Mouse (Mus musculus) layer of hippocampus, adult 9-10 months (tissue): ENCODE measurements around the gene Fam133b.
"Not testable (repeated sequence)": the region's sequence is repeated elsewhere in the genome, so short reads cannot be mapped to it uniquely, and the experiment has no call there.

ENCODE experiments used
- DNase-seq: peaks from one replicate; pipeline ENCODE4 v3.0.0; 2022; ENCODE audit warnings: low spot score

The Fam133b gene

DNA sequence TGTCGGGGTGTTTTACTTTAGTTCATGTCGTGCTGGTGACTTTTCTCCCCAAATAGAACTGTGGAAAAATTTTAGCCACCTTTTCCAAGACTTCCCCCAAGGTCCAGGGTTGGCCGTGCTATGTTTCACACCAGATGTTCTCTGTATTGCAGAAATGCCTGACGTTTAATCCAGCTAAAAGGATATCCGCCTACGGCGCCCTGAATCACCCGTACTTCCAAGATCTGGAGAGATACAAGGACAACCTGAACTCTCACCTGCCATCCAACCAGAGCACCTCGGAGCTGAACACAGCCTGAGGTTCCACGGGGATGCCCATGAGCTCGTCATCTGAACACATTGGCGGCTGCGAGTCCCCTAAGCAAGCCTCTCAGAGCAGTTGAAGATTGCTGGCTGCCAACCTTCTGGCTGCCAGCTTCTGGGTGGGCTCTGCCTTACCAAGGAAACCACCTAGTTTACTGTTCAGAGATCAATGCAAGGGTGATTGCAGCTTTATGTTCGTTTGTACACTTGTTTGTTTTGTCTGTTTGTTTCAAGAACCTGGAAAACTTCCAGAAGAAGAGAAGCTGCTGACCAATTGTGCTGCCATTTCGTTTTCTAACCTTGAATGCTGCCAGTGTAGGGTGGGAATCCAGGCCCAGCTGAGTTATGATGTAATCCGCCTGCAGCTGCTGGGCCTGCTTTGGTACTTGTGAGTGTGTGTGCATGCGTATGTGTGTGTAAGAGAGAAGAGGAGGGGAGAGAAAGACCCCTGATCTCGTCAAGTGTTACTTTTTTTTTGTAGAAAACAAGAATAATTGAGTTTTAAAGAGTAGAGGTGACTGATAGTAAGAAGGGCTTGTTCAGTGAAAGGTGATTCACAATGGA lies 22.9 kb upstream of the Fam133b start:
- DNase-seq = no peak

- no peak for DNase-seq
Observed at GRCm38 (mm10) chr5:3521741-3522140, 21.9 kb upstream of the Fam133b start.

DNA sequence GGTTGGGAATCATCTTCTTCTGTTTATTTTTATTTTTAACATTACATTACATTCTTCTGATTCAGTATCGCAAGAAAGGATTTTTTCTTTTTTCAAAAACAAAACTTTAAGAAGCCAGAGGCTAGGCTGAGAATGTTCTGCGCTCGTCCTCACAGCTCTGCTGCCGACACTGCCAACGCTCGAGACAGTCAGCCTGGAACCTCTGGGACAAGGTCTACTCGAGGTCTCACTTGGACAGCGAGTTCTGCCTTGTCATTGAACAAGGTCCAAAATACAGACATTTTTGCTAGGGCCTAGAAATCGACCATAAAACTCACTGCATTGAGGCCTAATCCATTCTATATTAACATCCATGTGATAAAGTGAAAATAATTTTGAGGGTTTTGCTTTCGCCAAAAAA lies 20.8 kb upstream of the Fam133b start:
- no peak for DNase-seq

DNA sequence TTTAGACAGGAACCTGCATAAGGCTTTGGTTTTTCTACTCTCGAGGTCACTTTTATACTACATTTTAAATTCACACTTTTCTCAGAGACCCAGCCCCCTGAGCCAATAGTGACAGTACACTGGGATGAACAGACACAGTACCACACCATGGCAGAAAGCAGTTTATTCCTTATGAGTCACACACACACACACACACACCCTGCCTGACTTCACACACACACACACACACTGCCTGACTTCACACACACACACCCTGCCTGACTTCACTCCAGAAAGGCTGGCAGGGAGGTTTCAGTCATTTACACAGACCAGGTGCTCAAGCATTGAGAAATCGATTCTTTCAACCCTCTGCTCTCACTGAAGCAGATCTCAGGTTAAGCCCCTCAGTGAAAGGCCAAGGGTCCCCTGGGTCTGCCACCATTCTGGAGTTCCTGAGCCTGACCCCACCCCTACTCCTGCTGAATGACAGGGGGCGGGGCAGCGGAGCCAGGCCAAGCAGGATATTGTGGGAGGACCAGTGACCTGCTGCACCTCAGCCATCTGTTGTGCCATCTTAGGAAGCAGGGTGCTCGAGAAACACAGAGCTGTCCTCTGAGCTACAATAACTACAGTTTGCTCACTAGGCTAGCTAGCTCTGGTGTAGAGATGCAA lies 16.5 kb upstream of the Fam133b start:
- DNase-seq = no peak

DNA sequence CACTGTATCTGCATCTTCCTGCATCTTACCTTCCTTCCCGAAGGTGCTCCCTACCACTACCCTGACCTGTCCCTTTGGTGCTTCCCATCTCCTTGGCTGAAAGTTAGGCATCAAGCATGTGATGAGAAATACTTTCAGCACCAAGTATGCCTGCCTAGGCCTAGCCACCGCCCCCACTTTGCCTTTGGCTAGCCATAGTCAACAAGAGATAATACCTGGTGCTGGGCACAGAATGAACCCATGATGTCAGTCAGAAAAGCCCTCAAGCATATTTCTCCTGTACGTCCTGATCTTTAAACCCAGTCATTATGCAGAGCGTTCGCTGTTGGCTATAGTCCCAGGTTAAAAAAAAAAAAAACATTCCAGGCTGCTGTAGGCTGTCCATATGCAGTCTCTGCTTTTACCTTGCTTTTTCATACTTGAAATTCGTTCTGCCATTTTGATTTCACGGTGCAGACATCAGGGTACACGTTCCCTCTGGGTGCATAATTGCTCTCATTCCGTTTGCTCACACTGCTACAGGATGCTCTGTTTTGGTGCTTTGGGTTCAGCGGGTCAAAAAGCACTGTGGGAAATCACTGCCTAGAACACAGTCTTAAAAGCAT lies 13.9 kb upstream of the Fam133b start:
- no peak for DNase-seq

GRCm38 (mm10) chr5:3532048-3532447 lies 11.6 kb upstream of the Fam133b start:
- not testable (repeated sequence) for DNase-seq

GRCm38 (mm10) chr5:3536592-3537212 lies 6.9 kb upstream of the Fam133b start:
- DNase-seq = no peak

GRCm38 (mm10) chr5:3538505-3539472 lies 4.8 kb upstream of the Fam133b start:
- no peak for DNase-seq

- no peak for DNase-seq
Observed at GRCm38 (mm10) chr5:3541871-3542270, 1.8 kb upstream of the Fam133b start.

GRCm38 (mm10) chr5:3544480-3544769 lies 792 bp downstream of the Fam133b start:
- DNase-seq = no peak

- no peak for DNase-seq
Observed at GRCm38 (mm10) chr5:3546226-3546625, 2.6 kb downstream of the Fam133b start.

- no peak for DNase-seq
Observed at GRCm38 (mm10) chr5:3551481-3551880, 7.8 kb downstream of the Fam133b start.

DNA sequence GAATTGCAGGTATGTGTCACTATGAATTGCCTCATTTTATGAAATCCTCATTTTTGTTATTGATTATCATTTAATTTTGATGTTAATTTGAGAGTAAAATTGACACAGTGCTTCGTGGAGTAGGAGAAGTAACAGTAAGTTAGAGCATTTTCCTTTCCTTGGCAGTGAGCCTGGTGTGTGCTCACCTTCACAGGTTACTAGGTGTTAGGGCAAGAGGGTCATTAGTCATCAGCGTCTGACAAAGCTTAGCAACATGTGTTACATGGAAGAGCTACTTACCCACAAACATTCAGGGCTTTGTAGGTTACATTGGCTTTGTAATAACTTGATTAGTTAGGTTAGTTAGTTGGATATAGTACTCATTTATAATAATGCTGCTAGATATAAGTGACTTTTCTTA lies 10.6 kb downstream of the Fam133b start:
- no peak for DNase-seq

DNA sequence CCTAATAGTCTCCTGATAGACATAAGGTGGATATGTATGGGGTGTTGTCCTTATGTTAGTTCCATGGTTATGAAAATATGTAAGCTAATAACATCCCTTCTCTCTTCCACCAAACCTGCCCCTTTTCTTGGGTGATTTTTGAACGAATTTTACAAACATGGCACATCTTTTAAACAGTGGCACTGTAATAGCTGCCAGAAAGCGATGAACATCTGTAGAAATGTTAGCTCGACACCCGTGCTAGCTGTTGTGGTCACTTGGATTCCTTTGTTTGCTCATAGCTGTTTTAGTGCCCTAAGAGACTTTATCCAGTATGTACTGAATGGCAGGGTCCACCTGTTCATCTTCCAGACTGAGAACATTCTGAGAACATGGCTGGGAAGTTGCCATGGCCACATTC lies 27.6 kb downstream of the Fam133b start, which contains the start of gene 1700109H08Rik:
TSS of gene 1700109H08Rik (plus strand) at position 301 of the 400 bp plus-strand sequence.
- DNase-seq = no peak

- no peak for DNase-seq
Observed at GRCm38 (mm10) chr5:3574825-3575224, 31.2 kb downstream of the Fam133b start.

DNA sequence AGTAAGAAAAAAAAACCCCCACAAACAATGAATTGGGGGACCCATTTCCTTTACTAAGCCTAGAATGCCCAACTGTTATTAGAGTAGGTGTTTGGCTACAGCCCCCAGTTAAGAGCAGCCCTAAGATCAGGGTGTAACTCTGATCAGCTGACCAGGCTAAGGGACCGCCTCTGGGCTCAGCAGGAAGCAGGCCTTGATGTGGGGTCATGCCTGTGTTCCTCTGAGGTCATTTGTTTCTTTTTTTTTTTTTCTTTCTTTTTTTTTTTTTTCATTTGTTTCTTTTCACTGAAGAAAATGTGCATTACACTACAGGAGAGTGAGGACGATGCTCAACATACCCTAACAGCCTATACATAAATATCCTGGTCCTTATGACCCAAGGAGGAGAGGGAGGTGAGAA lies 34.3 kb downstream of the Fam133b start:
- no peak for DNase-seq

- DNase-seq = no peak
Observed at GRCm38 (mm10) chr5:3579066-3579465, 35.4 kb downstream of the Fam133b start.

GRCm38 (mm10) chr5:3595693-3596398 lies 52.2 kb downstream of the Fam133b start, which contains the start of gene Pex1:
Pex1 (plus strand) TSS chr5:3596066.
- peak; percentile 86 for DNase-seq

GRCm38 (mm10) chr5:3596399-3596766 lies 52.8 kb downstream of the Fam133b start, which contains the start of gene Rbm48:
Rbm48 (minus strand) TSS chr5:3596585.
- peak; percentile 50 for DNase-seq

- no peak for DNase-seq
Observed at GRCm38 (mm10) chr5:3597171-3597570, 53.5 kb downstream of the Fam133b start.

DNA sequence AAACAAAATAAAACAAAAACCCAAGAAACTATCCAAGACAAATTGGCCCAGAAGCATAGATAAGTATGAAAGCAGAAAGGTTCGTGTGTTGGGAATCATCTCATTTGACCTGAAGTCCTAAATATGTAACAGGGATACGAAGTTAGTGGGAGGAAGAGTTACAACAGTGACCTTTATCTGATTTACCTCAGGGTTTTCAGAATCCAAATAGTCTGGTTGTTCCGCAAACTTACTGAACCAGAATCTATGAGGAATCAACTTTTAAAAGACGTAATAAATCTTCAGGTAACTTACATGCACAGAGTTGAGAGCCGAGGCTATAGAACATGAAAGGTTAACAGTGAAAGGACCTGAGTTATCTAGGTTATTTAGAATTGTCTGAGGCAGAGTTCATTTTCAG lies 55.1 kb downstream of the Fam133b start:
- no peak for DNase-seq
